Mouse (Mus musculus) megakaryocyte progenitor cell, adult 5-6 weeks (primary cell): ENCODE data around the gene Vmn2r38. TPM values are rescaled to one million over a fixed set of nuclear protein-coding genes. Genes with fewer than 3 reads are reported as not detected.
"Not testable (repeated sequence)": the region's sequence is repeated elsewhere in the genome, so short reads cannot be mapped to it uniquely, and the experiment has no call there.

ENCODE experiments used
- ATAC-seq: replicated peaks from 2 replicates; pipeline ENCODE4 v1.8.0; 2016; ENCODE audit warnings: mild to moderate bottlenecking, moderate TSS enrichment, inconsistent platforms; ENCODE audit not compliant: poor library complexity
- total RNA-seq, 2 experiments: library from RNA; stranded (forward) in 1 of 2; stranded (reverse) in 1 of 2; fragments of 157-497, 149-512 nt in 1 of 2; fragments of 200-1000 nt in 1 of 2; gene quantifications; 2 replicates each; pipeline versions ENCODE4 v1.2.3 to v1.2.4; 2015 to 2017

Vmn2r38 gene
- not detected in 2 replicates for total RNA-seq (2015)
- not detected in 2 replicates for total RNA-seq (2017)

DNA sequence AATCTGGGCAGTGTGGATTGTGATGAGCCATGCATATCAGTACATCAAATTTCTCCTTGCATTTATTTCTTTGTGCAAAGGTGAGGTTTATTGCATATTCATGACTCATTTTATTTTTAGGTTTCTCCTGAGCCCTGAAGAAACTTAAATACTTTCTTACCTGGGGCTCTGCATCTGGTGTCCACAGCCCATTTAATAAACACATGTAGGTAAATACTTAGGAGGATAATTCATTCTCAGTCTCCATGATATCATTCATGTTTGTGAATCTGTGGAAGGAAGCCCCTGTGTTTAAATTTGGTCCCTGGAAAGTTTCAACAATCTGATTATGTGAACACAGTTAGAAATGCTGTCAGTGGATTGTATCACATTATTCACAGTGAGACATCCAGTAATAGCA lies at the start of gene Vmn2r38:
Gene Vmn2r38, minus strand, starts transcription at position 101 of the 400 bp plus-strand sequence.
- not testable (repeated sequence) for ATAC-seq

- ATAC-seq = not testable (repeated sequence)
Observed at GRCm38 (mm10) chr7:9065353-9065752, 32.3 kb downstream of the Vmn2r38 start.

GRCm38 (mm10) chr7:9030698-9031097 lies 67.0 kb downstream of the Vmn2r38 start, which contains the start of gene Vmn2r39:
TSS of gene Vmn2r39 (minus strand) at chr7:9030798.
- ATAC-seq = not testable (repeated sequence)

Other genes starting within 250 kb of the Vmn2r38 start
- not detected in 2 replicates for gene Vmn2r40, start 166.4 kb downstream of the Vmn2r38 start, total RNA-seq (2015)
- gene Vmn2r40, start 166.4 kb downstream of the Vmn2r38 start, total RNA-seq (2017) = not detected in 2 replicates
- not detected in 2 replicates for gene Vmn2r39, start 67.1 kb downstream of the Vmn2r38 start, total RNA-seq (2015)
- not detected in 2 replicates for gene Vmn2r39, start 67.1 kb downstream of the Vmn2r38 start, total RNA-seq (2017)
- not detected in 2 replicates for gene Vmn2r37, start 125.8 kb upstream of the Vmn2r38 start, total RNA-seq (2015)
- not detected in 2 replicates for gene Vmn2r37, start 125.8 kb upstream of the Vmn2r38 start, total RNA-seq (2017)